Mouse (Mus musculus) spleen, adult 2 months (tissue): Measurements from ENCODE around the gene Reep6.

Experiments
- CTCF ChIP-seq: fragments of 200-500 bp; IDR thresholded peaks from 2 replicates; pipeline ENCODE4 v1.5.1; 2011; ENCODE audit warnings: mild to moderate bottlenecking, inconsistent platforms; ENCODE audit not compliant: insufficient read depth, insufficient read length, insufficient replicate concordance; ENCODE audit errors: extremely low read depth
- POLR2A ChIP-seq: fragments of 200-500 bp; IDR thresholded peaks from 2 replicates; pipeline ENCODE4 v1.6.1; 2011; ENCODE audit warnings: low read depth, low read length, inconsistent platforms

GRCm38 (mm10) chr10:80332525-80332989, 2.8 kb downstream of the Reep6 start:
- no peak for TF ChIP-seq POLR2A
- TF ChIP-seq CTCF: no peak
